ENCODE assay signal across 8 mouse cellular contexts in the genomic region with DNA sequence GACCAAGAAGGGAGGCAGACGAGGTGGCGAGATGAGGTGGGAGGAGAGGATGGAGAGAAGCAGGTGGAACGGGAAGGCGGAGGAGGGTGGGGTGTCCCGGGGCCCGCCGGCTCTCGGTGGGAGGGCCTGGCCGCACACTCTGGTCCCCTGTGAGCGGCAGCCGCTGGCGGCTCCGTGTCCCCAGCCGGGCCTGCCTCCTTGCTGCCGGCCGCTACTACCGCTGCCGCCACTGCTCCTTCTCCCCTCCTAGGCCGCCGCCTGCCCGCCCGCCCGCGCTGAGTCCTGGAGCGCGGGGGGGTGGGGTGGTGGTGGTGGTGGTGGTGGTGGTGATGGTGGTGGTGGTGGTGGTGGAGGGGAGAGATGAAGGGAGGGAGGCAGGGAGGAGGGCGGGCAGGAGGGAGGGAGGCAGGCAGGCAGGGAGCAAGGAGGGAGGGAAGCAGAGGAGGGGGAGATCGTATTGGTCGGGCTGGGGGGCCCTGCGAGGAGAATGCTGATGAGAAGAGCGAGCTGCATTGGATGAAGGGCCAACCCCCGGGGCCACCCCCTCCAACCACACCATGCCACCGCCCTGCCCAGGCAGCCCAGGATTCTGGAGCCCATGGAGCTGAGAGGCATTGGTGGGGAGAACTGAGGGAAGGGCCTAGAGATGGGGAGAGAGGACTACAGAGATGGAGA. TPM values are rescaled to one million over a fixed set of nuclear protein-coding genes. Genes with fewer than 3 reads are reported as not detected.
DNase-seq lines count a peak whose midpoint lies in the region; ATAC-seq and TF ChIP-seq lines count a peak whose summit lies in the region.

No protein-coding gene starts in this region.

- no peaks in the 10 kb centered on the region for H3K36me3 ChIP-seq in thymus, adult 2 months (ENCODE audit: control insufficient read depth, insufficient read depth, low read length)
- H3K36me3 ChIP-seq in heart, embryonic 16.5 days (ENCODE audit: control insufficient read depth, insufficient read depth), result peaks cover 7% of the 10 kb centered on the region; the same call in 1 of the 2 replicates

- WGBS in thymus, adult 2 months, result 5% methylated on average over 32 of the region's 33 CpGs
- WGBS in heart, embryonic 16.5 days, result under 1% methylated on average over 28 of the region's 33 CpGs
- WGBS in lung, adult 2 months, result 2% methylated on average over 26 of the region's 33 CpGs

- no peak for DNase-seq in thymus, adult 2 months
- DNase-seq in thymus, adult 18-20 months, result no peak
- peak; percentile 55 to 63 for DNase-seq in cerebellum, postnatal 36 days
- DNase-seq in layer of hippocampus, adult 9-11 months, result peak; percentile 84
- DNase-seq in lung, adult 2 months, result peak; percentile 54
- peak; percentile 53 for DNase-seq in ovary, postnatal 36 days (ENCODE audit: low spot score)
- no peak for DNase-seq in c-Kit-positive CD71-positive TER-119-positive erythroid progenitor cells, embryonic 14.5 days (ENCODE audit: low spot score)

- no peak for ATAC-seq in heart, embryonic 16.5 days (replicated peaks; ENCODE audit: extremely low read depth, insufficient read depth, low FRiP score)

- TF ChIP-seq CTCF in thymus, adult 2 months (IDR thresholded peaks at IDR 0.05; ENCODE audit: borderline replicate concordance, control insufficient read depth, extremely low read depth, insufficient read depth, low read length, poor library complexity), result no peak
- TF ChIP-seq CTCF in lung, adult 2 months (IDR thresholded peaks at IDR 0.05; ENCODE audit: insufficient read depth, low read length), result no peak

- peak overlapping the region; percentile 95 for H3K4me2 ChIP-seq in heart, embryonic 16.5 days (ENCODE audit: low read depth, low read length)

- no peaks in the 10 kb centered on the region; the same call in 1 of the 2 replicates for H3K27me3 ChIP-seq in thymus, adult 2 months (ENCODE audit: control insufficient read depth, insufficient read depth, low read length)
- H3K27me3 ChIP-seq in heart, embryonic 16.5 days (ENCODE audit: control insufficient read depth, insufficient read depth, low read length), result no peaks in the 10 kb centered on the region

- TF ChIP-seq POLR2A in thymus, adult 2 months (IDR thresholded peaks at IDR 0.05; ENCODE audit: control insufficient read depth, extremely low read depth, insufficient read depth, low read length, poor library complexity), result no peak
- TF ChIP-seq POLR2A in lung, adult 2 months (IDR thresholded peaks at IDR 0.05; ENCODE audit: borderline replicate concordance, extremely low read depth, low read depth, low read length), result no peak

- H3K4me1 ChIP-seq in thymus, adult 2 months (replicated peaks; ENCODE audit: control insufficient read depth, insufficient read depth, low read length), result peaks cover 12% of the 10 kb centered on the region
- H3K4me1 ChIP-seq in heart, embryonic 16.5 days (ENCODE audit: control insufficient read depth, insufficient read depth, low read length), result peaks cover 21% of the 10 kb centered on the region
- H3K4me1 ChIP-seq in lung, adult 2 months (ENCODE audit: control insufficient read depth, insufficient read depth, low read length), result peaks cover 11% of the 10 kb centered on the region

- peak overlapping the region; percentile 25 for H3K4me3 ChIP-seq in thymus, adult 2 months (ENCODE audit: control insufficient read depth, insufficient read depth, low read length)
- peak overlapping the region; percentile 68 for H3K4me3 ChIP-seq in heart, embryonic 16.5 days (ENCODE audit: low read length)
- peak overlapping the region; percentile 94 for H3K4me3 ChIP-seq in lung, adult 2 months (replicated peaks; ENCODE audit: extremely low read depth, low read depth, low read length)

- no peaks in the 10 kb centered on the region for H3K9me3 ChIP-seq in heart, embryonic 16.5 days (replicated peaks; ENCODE audit: control insufficient read depth, low read length)

- H3K9ac ChIP-seq in heart, embryonic 16.5 days (ENCODE audit: low read length), result peak overlapping the region; percentile 85

- no peak overlapping the region for H3K27ac ChIP-seq in thymus, adult 2 months (ENCODE audit: control insufficient read depth, insufficient read depth, low read length)
- peak overlapping the region; percentile 75 for H3K27ac ChIP-seq in heart, embryonic 16.5 days (ENCODE audit: low read length)

RNA-seq across cellular contexts. Expression of a gene that starts 0.5 kb away (rescaled TPM):
- polyA plus RNA-seq in thymus, adult 2 months (2012; rRNA removed), result 65.0 and 68.8 TPM in 2 replicates
- polyA plus RNA-seq in heart, embryonic 16.5 days (2015; fragmentation: Nextera tagmentation; extraction: Ambion mirVana), result 19.6 and 19.7 TPM in 2 replicates
- 46.8 and 48.4 TPM in 2 replicates for polyA plus RNA-seq in lung, adult 2 months (2012; rRNA removed)

RNA-seq across cellular contexts. Expression of a gene that starts 0.7 kb away (rescaled TPM):
- 19.1 and 23.0 TPM in 2 replicates for polyA plus RNA-seq in thymus, adult 2 months (2012; rRNA removed)
- polyA plus RNA-seq in heart, embryonic 16.5 days (2015; fragmentation: Nextera tagmentation; extraction: Ambion mirVana), result 2.3 and 3.0 TPM in 2 replicates
- 28.5 and 31.1 TPM in 2 replicates for polyA plus RNA-seq in lung, adult 2 months (2012; rRNA removed)

Comparison
In these comparisons a context has a peak if more than half of its experiments do, and no peak if none do; other contexts are left out.
1. DNase-seq: peak in cerebellum, postnatal 36 days (2 of 2), layer of hippocampus, adult 9-11 months (single experiment), lung, adult 2 months (single experiment) and ovary, postnatal 36 days (single experiment); none in thymus, adult 2 months (single experiment), thymus, adult 18-20 months (0 of 2) and c-Kit-positive CD71-positive TER-119-positive erythroid progenitor cells, embryonic 14.5 days (single experiment).
2. H3K4me3 ChIP-seq: peak in every context shown above with its lines; median percentile 94 in lung, adult 2 months; 68 in heart, embryonic 16.5 days; 25 in thymus, adult 2 months.